Mouse (Mus musculus): ENCODE data around the gene Map3k14. TPM values are rescaled to one million over a fixed set of nuclear protein-coding genes. Genes with fewer than 3 reads are reported as not detected.

Map3k14 gene
- polyA plus RNA-seq (2012; rRNA removed) (0.47 and 0.54 TPM in 2 replicates), polyA plus RNA-seq (2014; fragmentation: Nextera tagmentation; extraction: Ambion mirVana) (0.14 and 0.18 TPM in 2 replicates)

- DNase-seq (ENCODE audit: low read depth in 3 of 3, low spot score in 3 of 3) (peak; percentile 91 to 94 (median 92)), ATAC-seq (ENCODE audit: insufficient read depth) (peak; percentile 97)
- H3K36me3 ChIP-seq (replicated peaks; ENCODE audit: control insufficient read depth, insufficient read depth, low read depth): no peaks in the 10 kb centered on the region
- peak within 1 kb of the TSS; percentile 70 for H3K4me2 ChIP-seq (ENCODE audit: low read depth)
- TF ChIP-seq EP300 (IDR thresholded peaks at IDR 0.05; ENCODE audit: low read depth): no peak
- TF ChIP-seq CTCF (IDR thresholded peaks at IDR 0.05; ENCODE audit: low read depth): no peak; the same call in 1 of the 2 replicates
- WGBS (ENCODE audit: insufficient replicate concordance): 2% methylated on average over 55 of the region's 55 CpGs
- H3K27ac ChIP-seq: peak within 1 kb of the TSS; percentile 2; the same call in 1 of the 2 replicates
- H3K27me3 ChIP-seq (ENCODE audit: control insufficient read depth, insufficient read depth, low read length): no peaks in the 10 kb centered on the region
- peak within 1 kb of the TSS; percentile 55 to 65 for H3K4me3 ChIP-seq (ENCODE audit: insufficient read depth in 1 of 2, low read depth in 2 of 2, low read length in 2 of 2)
- no peaks in the 10 kb centered on the region for H3K9me3 ChIP-seq (ENCODE audit: control insufficient read depth, low read length)
- peaks cover 6 to 12% of the 10 kb centered on the region in 2 experiments for H3K4me1 ChIP-seq (replicated peaks; ENCODE audit: control insufficient read depth in 2 of 2, insufficient read depth in 2 of 2, low read length in 1 of 2)
- peak within 1 kb of the TSS; percentile 55 for H3K9ac ChIP-seq (replicated peaks)
Measured at GRCm38 (mm10) chr11:103267346-103268219, at the start of gene Map3k14. TSS of gene Map3k14 (minus strand) at chr11:103267472.

- H3K4me3 ChIP-seq (ENCODE audit: insufficient read depth in 1 of 2, low read depth in 2 of 2, low read length in 2 of 2): no peak overlapping the region
- no peak overlapping the region for H3K27ac ChIP-seq
- no peaks in the 10 kb centered on the region for H3K9me3 ChIP-seq (ENCODE audit: control insufficient read depth, low read length)
- H3K4me1 ChIP-seq (replicated peaks; ENCODE audit: control insufficient read depth in 2 of 2, insufficient read depth in 2 of 2, low read length in 1 of 2): no peaks in the 10 kb centered on the region
- H3K9ac ChIP-seq (replicated peaks): no peak overlapping the region
- 35% methylated on average over 5 of the region's 5 CpGs for WGBS (ENCODE audit: insufficient replicate concordance)
- DNase-seq (ENCODE audit: low read depth in 3 of 3, low spot score in 3 of 3): no peak
- peaks cover 2% of the 10 kb centered on the region; the same call in 1 of the 2 replicates for H3K27me3 ChIP-seq (ENCODE audit: control insufficient read depth, insufficient read depth, low read length)
- TF ChIP-seq CTCF (IDR thresholded peaks at IDR 0.05; ENCODE audit: low read depth) (no peak), EP300 (IDR thresholded peaks at IDR 0.05; ENCODE audit: low read depth) (no peak)
- no peak for ATAC-seq (ENCODE audit: insufficient read depth)
- H3K36me3 ChIP-seq (replicated peaks; ENCODE audit: control insufficient read depth, insufficient read depth, low read depth): no peaks in the 10 kb centered on the region
- H3K4me2 ChIP-seq (ENCODE audit: low read depth): no peak overlapping the region
Measured at GRCm38 (mm10) chr11:103315379-103315778, 48.1 kb upstream of the Map3k14 start.

GRCm38 (mm10) chr11:103314736-103315374 lies 47.6 kb upstream of the Map3k14 start:
- Histone ChIP-seq H3K9ac (replicated peaks) (no peak overlapping the region), H3K36me3 (replicated peaks; ENCODE audit: control insufficient read depth, insufficient read depth, low read depth) (no peaks in the 10 kb centered on the region), H3K27ac (no peak overlapping the region), H3K4me2 (ENCODE audit: low read depth) (no peak overlapping the region), H3K27me3 (ENCODE audit: control insufficient read depth, insufficient read depth, low read length) (peaks cover 2% of the 10 kb centered on the region; the same call in 1 of the 2 replicates), H3K4me3 (ENCODE audit: insufficient read depth in 1 of 2, low read depth in 2 of 2, low read length in 2 of 2) (no peak overlapping the region), H3K4me1 (replicated peaks; ENCODE audit: control insufficient read depth in 2 of 2, insufficient read depth in 2 of 2, low read length in 1 of 2) (peaks cover 0 to 1% of the 10 kb centered on the region in 2 experiments; a peak in 2 of 4 replicates), H3K9me3 (ENCODE audit: control insufficient read depth, low read length) (no peaks in the 10 kb centered on the region)
- TF ChIP-seq EP300 (IDR thresholded peaks at IDR 0.05; ENCODE audit: low read depth) (no peak), CTCF (IDR thresholded peaks at IDR 0.05; ENCODE audit: low read depth) (no peak)
- ATAC-seq (ENCODE audit: insufficient read depth): no peak
- WGBS (ENCODE audit: insufficient replicate concordance): 56% methylated on average over 10 of the region's 10 CpGs
- no peak for DNase-seq (ENCODE audit: low read depth in 3 of 3, low spot score in 3 of 3)

GRCm38 (mm10) chr11:103313542-103313941 lies 46.3 kb upstream of the Map3k14 start:
- H3K4me1 ChIP-seq (replicated peaks; ENCODE audit: control insufficient read depth in 2 of 2, insufficient read depth in 2 of 2, low read length in 1 of 2): peaks cover 0 to 3% of the 10 kb centered on the region in 2 experiments; a peak in 2 of 4 replicates
- DNase-seq (ENCODE audit: low read depth in 3 of 3, low spot score in 3 of 3) (no peak), ATAC-seq (ENCODE audit: insufficient read depth) (no peak)
- TF ChIP-seq EP300 (IDR thresholded peaks at IDR 0.05; ENCODE audit: low read depth) (no peak), CTCF (IDR thresholded peaks at IDR 0.05; ENCODE audit: low read depth) (no peak)
- no peaks in the 10 kb centered on the region for H3K36me3 ChIP-seq (replicated peaks; ENCODE audit: control insufficient read depth, insufficient read depth, low read depth)
- no peak overlapping the region for H3K27ac ChIP-seq
- H3K4me3 ChIP-seq (ENCODE audit: insufficient read depth in 1 of 2, low read depth in 2 of 2, low read length in 2 of 2): no peak overlapping the region
- no peak overlapping the region for H3K4me2 ChIP-seq (ENCODE audit: low read depth)
- 55% methylated on average over 6 of the region's 6 CpGs for WGBS (ENCODE audit: insufficient replicate concordance)
- no peak overlapping the region for H3K9ac ChIP-seq (replicated peaks)
- H3K27me3 ChIP-seq (ENCODE audit: control insufficient read depth, insufficient read depth, low read length): peaks cover 2% of the 10 kb centered on the region; the same call in 1 of the 2 replicates
- H3K9me3 ChIP-seq (ENCODE audit: control insufficient read depth, low read length): no peaks in the 10 kb centered on the region

Measured in liver, embryonic 14.5 days (tissue).